Mouse (Mus musculus): ENCODE data around the gene Gpalpp1. TPM values are rescaled to one million over a fixed set of nuclear protein-coding genes. Genes with fewer than 3 reads are reported as not detected.

The Gpalpp1 gene
- total RNA-seq, 1 experiment = 7.9 TPM

DNA sequence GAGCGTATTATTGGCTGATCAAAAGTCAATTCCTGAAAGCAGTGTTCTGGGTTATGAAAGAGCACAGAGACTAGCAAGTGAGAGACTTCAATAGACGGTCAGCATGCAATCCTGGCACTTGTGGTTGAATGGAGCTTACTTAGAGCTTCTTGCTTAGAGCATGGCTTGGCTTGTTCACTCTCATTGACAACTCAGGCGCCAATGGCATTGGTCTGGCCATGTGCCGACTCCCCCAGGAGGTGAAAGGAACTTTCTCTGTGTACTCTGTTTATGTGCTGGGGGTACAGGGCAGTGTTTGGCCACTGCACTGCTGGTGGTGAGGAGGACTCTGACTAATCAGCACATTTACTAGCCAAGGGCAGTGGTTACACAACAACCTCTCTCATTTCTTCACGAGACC, 51.1 kb downstream of the Gpalpp1 start:
- no peak overlapping the region for H3K4me3 ChIP-seq (ENCODE audit: insufficient read depth in 1 of 2, low read depth in 1 of 2, low read length in 2 of 2, poor library complexity in 1 of 2, severe bottlenecking in 1 of 2)
- no peaks in the 10 kb centered on the region for H3K4me1 ChIP-seq (ENCODE audit: control insufficient read depth in 2 of 2, insufficient read depth in 2 of 2, low read length in 2 of 2, poor library complexity in 1 of 2)
- no peak overlapping the region for H3K9ac ChIP-seq (ENCODE audit: insufficient read depth, low read depth, low read length, poor library complexity, severe bottlenecking)
- no peak for DNase-seq (ENCODE audit: low read depth, low spot score)
- TF ChIP-seq ZC3H11A (IDR thresholded peaks at IDR 0.05; ENCODE audit: borderline replicate concordance, low read depth, low read length) = no peak
- TF ChIP-seq ZNF384 (IDR thresholded peaks at IDR 0.05; ENCODE audit: low read depth, low read length) = no peak
- no peak for TF ChIP-seq MAFK (IDR thresholded peaks at IDR 0.05; ENCODE audit: insufficient read depth, low read depth, low read length)
- no peak for TF ChIP-seq HCFC1 (IDR thresholded peaks at IDR 0.05; ENCODE audit: borderline replicate concordance, insufficient read depth, low read length)
- TF ChIP-seq CHD2 (IDR thresholded peaks at IDR 0.05; ENCODE audit: low read depth, low read length) = no peak
- in situ Hi-C loops (cut with MboI; ENCODE audit: low sequenced_read_pairs in 2 of 2, unreplicated experiment in 2 of 2) = no loop called here
- no peaks in the 10 kb centered on the region for H3K9me3 ChIP-seq (ENCODE audit: control insufficient read depth, insufficient read depth, low read depth, low read length)
- no peak overlapping the region for H3K27ac ChIP-seq (ENCODE audit: insufficient read depth, low read depth, low read length, poor library complexity, severe bottlenecking)
- no peaks in the 10 kb centered on the region for H3K36me3 ChIP-seq (ENCODE audit: control insufficient read depth, insufficient read depth, low read length, poor library complexity, severe bottlenecking)

DNA sequence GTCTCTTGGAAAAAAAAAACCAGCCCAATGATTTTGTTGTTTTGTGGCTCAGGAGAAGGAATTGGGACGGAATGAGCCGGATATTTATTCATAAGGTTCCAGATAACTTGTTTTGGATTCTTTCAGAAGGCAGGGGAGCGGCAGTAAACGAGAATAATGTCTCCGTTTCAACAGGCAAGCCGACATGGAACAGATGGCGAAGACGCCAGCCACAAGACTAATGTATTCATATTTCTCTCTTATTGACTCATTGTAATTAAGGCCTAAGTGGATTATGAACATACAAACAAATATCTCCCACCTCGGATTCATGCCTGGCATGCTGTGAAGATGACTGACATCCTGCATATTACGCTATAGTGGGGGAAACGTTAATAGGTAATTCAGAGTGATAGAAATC, 56.8 kb downstream of the Gpalpp1 start:
- no peak overlapping the region for H3K9ac ChIP-seq (ENCODE audit: insufficient read depth, low read depth, low read length, poor library complexity, severe bottlenecking)
- H3K4me1 ChIP-seq (ENCODE audit: control insufficient read depth in 2 of 2, insufficient read depth in 2 of 2, low read length in 2 of 2, poor library complexity in 1 of 2) = no peaks in the 10 kb centered on the region
- no peaks in the 10 kb centered on the region for H3K9me3 ChIP-seq (ENCODE audit: control insufficient read depth, insufficient read depth, low read depth, low read length)
- TF ChIP-seq CHD2 (IDR thresholded peaks at IDR 0.05; ENCODE audit: low read depth, low read length) = no peak
- no peak for TF ChIP-seq MAFK (IDR thresholded peaks at IDR 0.05; ENCODE audit: insufficient read depth, low read depth, low read length)
- TF ChIP-seq HCFC1 (IDR thresholded peaks at IDR 0.05; ENCODE audit: borderline replicate concordance, insufficient read depth, low read length) = no peak
- no peak for TF ChIP-seq ZNF384 (IDR thresholded peaks at IDR 0.05; ENCODE audit: low read depth, low read length)
- TF ChIP-seq ZC3H11A (IDR thresholded peaks at IDR 0.05; ENCODE audit: borderline replicate concordance, low read depth, low read length) = no peak
- in situ Hi-C loops (cut with MboI; ENCODE audit: low sequenced_read_pairs in 2 of 2, unreplicated experiment in 2 of 2) = no loop called here
- H3K36me3 ChIP-seq (ENCODE audit: control insufficient read depth, insufficient read depth, low read length, poor library complexity, severe bottlenecking) = no peaks in the 10 kb centered on the region
- DNase-seq (ENCODE audit: low read depth, low spot score) = no peak
- no peak overlapping the region for H3K27ac ChIP-seq (ENCODE audit: insufficient read depth, low read depth, low read length, poor library complexity, severe bottlenecking)
- H3K4me3 ChIP-seq (ENCODE audit: insufficient read depth in 1 of 2, low read depth in 1 of 2, low read length in 2 of 2, poor library complexity in 1 of 2, severe bottlenecking in 1 of 2) = no peak overlapping the region

DNA sequence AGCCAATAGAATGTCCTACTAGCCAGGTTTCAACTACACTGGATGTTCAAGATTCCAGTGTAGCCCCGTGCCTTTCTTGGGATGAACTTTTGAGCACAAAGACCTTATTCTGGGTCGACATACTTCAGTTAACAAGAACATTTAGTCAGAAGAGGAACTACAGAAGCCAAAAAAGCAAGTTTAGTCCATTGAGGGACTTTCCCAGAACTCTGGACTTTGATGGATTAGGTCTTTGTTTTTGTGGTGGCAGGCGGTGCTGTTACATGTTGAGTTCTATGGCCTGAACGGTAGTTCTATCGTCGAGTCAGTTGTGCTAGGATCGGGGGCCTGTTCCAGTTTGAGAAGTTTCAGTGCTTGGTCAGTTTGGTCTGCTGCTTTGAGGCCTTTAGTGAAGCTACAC, 58.6 kb downstream of the Gpalpp1 start:
- Histone ChIP-seq H3K4me3 (ENCODE audit: insufficient read depth in 1 of 2, low read depth in 1 of 2, low read length in 2 of 2, poor library complexity in 1 of 2, severe bottlenecking in 1 of 2) (no peak overlapping the region), H3K9ac (ENCODE audit: insufficient read depth, low read depth, low read length, poor library complexity, severe bottlenecking) (no peak overlapping the region), H3K9me3 (ENCODE audit: control insufficient read depth, insufficient read depth, low read depth, low read length) (no peaks in the 10 kb centered on the region), H3K36me3 (ENCODE audit: control insufficient read depth, insufficient read depth, low read length, poor library complexity, severe bottlenecking) (no peaks in the 10 kb centered on the region), H3K27ac (ENCODE audit: insufficient read depth, low read depth, low read length, poor library complexity, severe bottlenecking) (no peak overlapping the region), H3K4me1 (ENCODE audit: control insufficient read depth in 2 of 2, insufficient read depth in 2 of 2, low read length in 2 of 2, poor library complexity in 1 of 2) (no peaks in the 10 kb centered on the region)
- DNase-seq (ENCODE audit: low read depth, low spot score) = no peak
- TF ChIP-seq ZC3H11A (IDR thresholded peaks at IDR 0.05; ENCODE audit: borderline replicate concordance, low read depth, low read length) = no peak
- no peak for TF ChIP-seq MAFK (IDR thresholded peaks at IDR 0.05; ENCODE audit: insufficient read depth, low read depth, low read length)
- TF ChIP-seq ZNF384 (IDR thresholded peaks at IDR 0.05; ENCODE audit: low read depth, low read length) = no peak
- TF ChIP-seq CHD2 (IDR thresholded peaks at IDR 0.05; ENCODE audit: low read depth, low read length) = no peak
- no peak for TF ChIP-seq HCFC1 (IDR thresholded peaks at IDR 0.05; ENCODE audit: borderline replicate concordance, insufficient read depth, low read length)
- in situ Hi-C loops (cut with MboI; ENCODE audit: low sequenced_read_pairs in 2 of 2, unreplicated experiment in 2 of 2) = no loop called here

DNA sequence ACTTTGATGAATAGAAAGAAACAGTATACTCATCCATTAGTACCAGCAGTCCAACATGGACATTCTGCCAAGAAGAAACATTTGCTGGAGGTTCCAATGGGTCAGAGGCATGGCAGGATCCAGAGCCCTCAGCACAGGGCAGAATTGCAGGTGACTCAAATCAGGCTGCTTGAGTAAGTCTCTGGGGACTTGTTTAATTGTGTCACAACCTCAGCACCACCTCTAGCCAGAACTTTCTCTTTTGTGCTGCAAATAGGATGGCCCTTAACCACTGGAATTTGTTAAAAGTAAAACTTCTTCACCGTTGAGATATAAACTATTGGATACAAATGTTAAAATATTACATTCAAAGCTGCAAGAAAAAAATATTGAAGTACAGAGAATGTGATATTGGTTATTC, 64.8 kb downstream of the Gpalpp1 start:
- no peaks in the 10 kb centered on the region for H3K36me3 ChIP-seq (ENCODE audit: control insufficient read depth, insufficient read depth, low read length, poor library complexity, severe bottlenecking)
- H3K4me1 ChIP-seq (ENCODE audit: control insufficient read depth in 2 of 2, insufficient read depth in 2 of 2, low read length in 2 of 2, poor library complexity in 1 of 2) = no peaks in the 10 kb centered on the region
- TF ChIP-seq MAFK (IDR thresholded peaks at IDR 0.05; ENCODE audit: insufficient read depth, low read depth, low read length) (no peak), HCFC1 (IDR thresholded peaks at IDR 0.05; ENCODE audit: borderline replicate concordance, insufficient read depth, low read length) (no peak), CHD2 (IDR thresholded peaks at IDR 0.05; ENCODE audit: low read depth, low read length) (no peak), ZNF384 (IDR thresholded peaks at IDR 0.05; ENCODE audit: low read depth, low read length) (no peak), ZC3H11A (IDR thresholded peaks at IDR 0.05; ENCODE audit: borderline replicate concordance, low read depth, low read length) (no peak)
- no peak overlapping the region for H3K4me3 ChIP-seq (ENCODE audit: insufficient read depth in 1 of 2, low read depth in 1 of 2, low read length in 2 of 2, poor library complexity in 1 of 2, severe bottlenecking in 1 of 2)
- no peak for DNase-seq (ENCODE audit: low read depth, low spot score)
- H3K9me3 ChIP-seq (ENCODE audit: control insufficient read depth, insufficient read depth, low read depth, low read length) = no peaks in the 10 kb centered on the region
- H3K9ac ChIP-seq (ENCODE audit: insufficient read depth, low read depth, low read length, poor library complexity, severe bottlenecking) = no peak overlapping the region
- no peak overlapping the region for H3K27ac ChIP-seq (ENCODE audit: insufficient read depth, low read depth, low read length, poor library complexity, severe bottlenecking)
- in situ Hi-C loops (cut with MboI; ENCODE audit: low sequenced_read_pairs in 2 of 2, unreplicated experiment in 2 of 2) = no loop called here

DNA sequence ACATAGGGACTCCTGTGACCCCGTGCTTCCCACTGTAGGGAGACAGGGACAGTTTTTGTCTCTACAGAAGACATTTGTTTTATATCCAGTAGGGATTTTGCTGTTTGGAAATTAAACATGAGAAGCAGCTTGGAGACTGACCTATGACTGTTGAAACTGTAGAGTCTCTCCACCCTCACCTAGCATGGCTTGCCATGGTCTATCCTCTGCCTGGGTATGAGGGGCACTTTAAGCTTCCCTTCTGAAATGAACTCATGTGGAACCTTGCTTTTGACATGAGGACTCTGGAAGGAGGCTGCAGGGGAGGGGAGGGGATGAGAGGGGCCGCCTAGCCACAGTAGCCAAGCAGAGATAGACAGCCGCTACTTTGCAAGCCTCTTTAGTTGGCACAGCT, 66.4 kb downstream of the Gpalpp1 start:
- H3K9ac ChIP-seq (ENCODE audit: insufficient read depth, low read depth, low read length, poor library complexity, severe bottlenecking) = no peak overlapping the region
- no peak overlapping the region for H3K27ac ChIP-seq (ENCODE audit: insufficient read depth, low read depth, low read length, poor library complexity, severe bottlenecking)
- H3K4me3 ChIP-seq (ENCODE audit: insufficient read depth in 1 of 2, low read depth in 1 of 2, low read length in 2 of 2, poor library complexity in 1 of 2, severe bottlenecking in 1 of 2) = no peak overlapping the region
- in situ Hi-C loops (cut with MboI; ENCODE audit: low sequenced_read_pairs in 2 of 2, unreplicated experiment in 2 of 2) = no loop called here
- no peak for DNase-seq (ENCODE audit: low read depth, low spot score)
- H3K36me3 ChIP-seq (ENCODE audit: control insufficient read depth, insufficient read depth, low read length, poor library complexity, severe bottlenecking) = no peaks in the 10 kb centered on the region
- TF ChIP-seq MAFK (IDR thresholded peaks at IDR 0.05; ENCODE audit: insufficient read depth, low read depth, low read length) (no peak), HCFC1 (IDR thresholded peaks at IDR 0.05; ENCODE audit: borderline replicate concordance, insufficient read depth, low read length) (no peak), ZNF384 (IDR thresholded peaks at IDR 0.05; ENCODE audit: low read depth, low read length) (no peak), CHD2 (IDR thresholded peaks at IDR 0.05; ENCODE audit: low read depth, low read length) (no peak), ZC3H11A (IDR thresholded peaks at IDR 0.05; ENCODE audit: borderline replicate concordance, low read depth, low read length) (no peak)
- H3K4me1 ChIP-seq (ENCODE audit: control insufficient read depth in 2 of 2, insufficient read depth in 2 of 2, low read length in 2 of 2, poor library complexity in 1 of 2) = no peaks in the 10 kb centered on the region; a peak in 1 of 4 replicates
- H3K9me3 ChIP-seq (ENCODE audit: control insufficient read depth, insufficient read depth, low read depth, low read length) = no peaks in the 10 kb centered on the region

Measured in ES-E14 (cell line).